In genomic region chr7:132897258-132897657, GRCm38 (mm10) we compare ENCODE assay signal across 11 mouse cellular contexts. TPM values are rescaled to one million over a fixed set of nuclear protein-coding genes. Genes with fewer than 3 reads are reported as not detected.
DNase-seq lines count a peak whose midpoint lies in the region; ATAC-seq and TF ChIP-seq lines count a peak whose summit lies in the region.
"Had no signal": no experiment of that assay in that cellular context is flagged by ENCODE, and none has a peak within 500 bp of the region (broad histone marks: within the 10 kb centered on the region; RNA-seq: fewer than 3 reads in every experiment).

No protein-coding gene starts in this region.

- no peak overlapping the region for H3K4me2 ChIP-seq in kidney, postnatal 0 days (ENCODE audit: low read length)
- H3K4me2 ChIP-seq: embryonic facial prominence, embryonic 15.5 days had no signal

- H3K27me3 ChIP-seq in kidney, postnatal 0 days (ENCODE audit: insufficient read depth, low read length) = no peaks in the 10 kb centered on the region
- peaks cover 10% of the 10 kb centered on the region for H3K27me3 ChIP-seq in E14TG2a.4 (ENCODE audit: insufficient read depth, low read length)
- H3K27me3 ChIP-seq: embryonic facial prominence, embryonic 15.5 days had no signal

- H3K9me3 ChIP-seq in kidney, postnatal 0 days (replicated peaks; ENCODE audit: low read length) = no peaks in the 10 kb centered on the region
- 0 out of 2 replicates have a peak, but pooled peaks cover 2% of the 10 kb centered on the region for H3K9me3 ChIP-seq in E14TG2a.4 (ENCODE audit: low read length)
- H3K9me3 ChIP-seq: embryonic facial prominence, embryonic 15.5 days had no signal

- no peak overlapping the region for H3K4me3 ChIP-seq in kidney, postnatal 0 days (replicated peaks; ENCODE audit: low read depth, low read length)
- no peak overlapping the region for H3K4me3 ChIP-seq in E14TG2a.4 (replicated peaks; ENCODE audit: low read length)
- H3K4me3 ChIP-seq in brown adipose tissue, adult 24 weeks (ENCODE audit: insufficient read depth, low read depth, low read length) = no peak overlapping the region
- H3K4me3 ChIP-seq: embryonic facial prominence, embryonic 15.5 days; myocyte had no signal

- H3K27ac ChIP-seq in kidney, postnatal 0 days = no peak overlapping the region
- peak overlapping the region; percentile 87; the same call in 1 of the 2 replicates for H3K27ac ChIP-seq in brown adipose tissue, adult 24 weeks (replicated peaks; ENCODE audit: low read depth, low read length)
- H3K27ac ChIP-seq: embryonic facial prominence, embryonic 15.5 days had no signal

- 0 out of 2 replicates have a peak, but pooled peaks have one; percentile 22 for TF ChIP-seq CTCF in kidney, postnatal 0 days (IDR thresholded peaks at IDR 0.05; ENCODE audit: low read depth)
- peak; percentile 61 for TF ChIP-seq CTCF in E14TG2a.4 (conservative IDR thresholded peaks at IDR 0.05; ENCODE audit: low read length)

- H3K9ac ChIP-seq in kidney, postnatal 0 days (ENCODE audit: low read depth, low read length) = no peak overlapping the region
- H3K9ac ChIP-seq: embryonic facial prominence, embryonic 15.5 days had no signal

- WGBS in kidney, postnatal 0 days = 91% methylated on average over 10 of the region's 10 CpGs

- no peaks in the 10 kb centered on the region for H3K4me1 ChIP-seq in kidney, postnatal 0 days (replicated peaks; ENCODE audit: insufficient read depth, low read length)
- peaks cover 20% of the 10 kb centered on the region for H3K4me1 ChIP-seq in E14TG2a.4 (replicated peaks; ENCODE audit: low read depth, low read length)
- peaks cover 10% of the 10 kb centered on the region for H3K4me1 ChIP-seq in brown adipose tissue, adult 24 weeks (ENCODE audit: control insufficient read depth, insufficient read depth, insufficient read length, low read length)
- H3K4me1 ChIP-seq: embryonic facial prominence, embryonic 15.5 days had no signal

- DNase-seq in kidney, postnatal 0 days (ENCODE audit: low spot score) = no peak
- no peak for DNase-seq in kidney, adult 18-20 months
- peak; percentile 62 for DNase-seq in A20 (ENCODE audit: low read depth, low spot score)
- no peak for DNase-seq in embryo, embryonic 9.5 days (ENCODE audit: extremely low spot score)
- no peak for DNase-seq in kidney, adult 9 months
- DNase-seq: kidney, adult 8-10 months; lung, adult 18-20 months had no signal

- ATAC-seq in kidney, postnatal 0 days (replicated peaks; ENCODE audit: low FRiP score, low read depth) = no peak

- no peaks in the 10 kb centered on the region for H3K36me3 ChIP-seq in kidney, postnatal 0 days (ENCODE audit: insufficient read depth, low read length)
- H3K36me3 ChIP-seq in E14TG2a.4 (ENCODE audit: insufficient read depth, low read length) = no peaks in the 10 kb centered on the region
- H3K36me3 ChIP-seq: embryonic facial prominence, embryonic 15.5 days had no signal

RNA-seq across cellular contexts. Expression of gene Zranb1, which starts 33.7 kb away (rescaled TPM):
- 15.1 and 15.3 TPM in 2 replicates for polyA plus RNA-seq in kidney, postnatal 0 days (2015; fragmentation: Nextera tagmentation; extraction: Ambion mirVana)
- 11.4 and 13.0 TPM in 2 replicates for polyA plus RNA-seq in brown adipose tissue, adult 24 weeks (2012; ENCODE audit: insufficient read depth, insufficient read length, missing spikeins)

RNA-seq across cellular contexts. Expression of gene Abraxas2, which starts 38.2 kb away (rescaled TPM):
- polyA plus RNA-seq in kidney, postnatal 0 days (2015; fragmentation: Nextera tagmentation; extraction: Ambion mirVana) = 31.1 and 35.5 TPM in 2 replicates
- polyA plus RNA-seq in brown adipose tissue, adult 24 weeks (2012; ENCODE audit: insufficient read depth, insufficient read length, missing spikeins) = 24.7 and 25.6 TPM in 2 replicates

RNA-seq across cellular contexts. Expression of gene Eef1akmt2, which starts 44.8 kb away (rescaled TPM):
- polyA plus RNA-seq in kidney, postnatal 0 days (2015; fragmentation: Nextera tagmentation; extraction: Ambion mirVana) = 74.0 and 76.6 TPM in 2 replicates
- 28.0 and 35.9 TPM in 2 replicates for polyA plus RNA-seq in brown adipose tissue, adult 24 weeks (2012; ENCODE audit: insufficient read depth, insufficient read length, missing spikeins)
